Mouse (Mus musculus) testis, adult 2 months (tissue): ENCODE results near the gene Rpf2. TPM values are rescaled to one million over a fixed set of nuclear protein-coding genes. Genes with fewer than 3 reads are reported as not detected.
A peak's percentile ranks its signal among the peaks of the same experiment; 100 is the strongest.

Experiments used
- H3K27ac ChIP-seq: fragments of 200-500 bp; 2 replicates; pipeline ENCODE4 v1.5.1; 2012; ENCODE audit warnings: low read depth, low read length; ENCODE audit not compliant: control insufficient read depth, insufficient read depth
- H3K27me3 ChIP-seq: fragments of 200-500 bp; 2 replicates; pipeline ENCODE4 v1.6.1; 2012; ENCODE audit warnings: mild to moderate bottlenecking, low read length, moderate library complexity; ENCODE audit not compliant: control insufficient read depth, insufficient read depth
- H3K36me3 ChIP-seq: fragments of 200-500 bp; 2 replicates; pipeline ENCODE4 v1.6.1; 2012; ENCODE audit warnings: mild to moderate bottlenecking, low read length; ENCODE audit not compliant: control insufficient read depth, insufficient read depth
- H3K4me1 ChIP-seq: fragments of 200-500 bp; 2 replicates; pipeline ENCODE4 v1.6.1; 2012; ENCODE audit warnings: low read length; ENCODE audit not compliant: control insufficient read depth, insufficient read depth
- H3K4me3 ChIP-seq: fragments of 200-500 bp; 2 replicates; pipeline ENCODE4 v1.5.1; 2012; ENCODE audit warnings: low read depth, mild to moderate bottlenecking, low read length, moderate library complexity, mixed read lengths; ENCODE audit not compliant: control insufficient read depth
- CTCF ChIP-seq: fragments of 200-500 bp; IDR thresholded peaks from 2 replicates; pipeline ENCODE4 v1.5.1; 2012; ENCODE audit warnings: low read depth, mild to moderate bottlenecking, inconsistent platforms, low read length, moderate library complexity; ENCODE audit not compliant: control insufficient read depth, insufficient read depth, insufficient replicate concordance
- POLR2A ChIP-seq: fragments of 200-500 bp; IDR thresholded peaks from 2 replicates; pipeline ENCODE4 v1.6.1; 2012; ENCODE audit warnings: low read depth, mild to moderate bottlenecking, inconsistent platforms, low read length, moderate library complexity; ENCODE audit not compliant: control insufficient read depth
- polyA plus RNA-seq: library from polyadenylated mRNA; depleted of rRNA; stranded (reverse); fragments of >200 nt; gene quantifications from 2 replicates; pipeline ENCODE4 v1.2.3, GENCODE M21; 2012

Gene Rpf2
- polyA plus RNA-seq, 1 experiment, result 14.6 TPM

DNA sequence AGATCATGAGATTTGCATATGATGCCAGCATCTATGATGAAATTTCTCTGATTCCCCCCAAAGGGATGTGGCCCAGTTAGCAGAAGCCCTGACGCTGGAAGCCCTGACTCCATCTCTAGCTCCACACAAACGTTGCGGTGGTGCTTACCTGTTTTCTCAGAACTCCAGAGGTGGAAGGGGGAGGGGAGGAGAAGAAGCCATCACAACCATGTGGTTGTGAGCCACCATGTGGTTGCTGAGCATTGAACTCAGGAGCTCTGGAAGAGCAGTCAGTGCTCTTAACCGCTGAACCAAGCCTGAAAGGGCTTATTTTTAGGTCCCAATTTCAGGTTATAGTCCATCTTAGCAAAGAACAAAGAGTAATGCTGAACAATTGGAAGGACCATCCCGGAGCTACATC is 13.5 kb upstream of the Rpf2 start:
- Histone ChIP-seq H3K4me3 (no peak overlapping the region), H3K36me3 (no peaks in the 10 kb centered on the region), H3K27me3 (no peaks in the 10 kb centered on the region), H3K27ac (no peak overlapping the region), H3K4me1 (peaks cover 3% of the 10 kb centered on the region)
- TF ChIP-seq POLR2A (no peak), CTCF (no peak)

GRCm38 (mm10) chr10:40259542-40259941 is 12.7 kb upstream of the Rpf2 start:
- no peaks in the 10 kb centered on the region for H3K36me3 ChIP-seq
- H3K27ac ChIP-seq, result no peak overlapping the region
- no peaks in the 10 kb centered on the region for H3K27me3 ChIP-seq
- peaks cover 3% of the 10 kb centered on the region for H3K4me1 ChIP-seq
- TF ChIP-seq CTCF (no peak), POLR2A (no peak)
- H3K4me3 ChIP-seq, result no peak overlapping the region

GRCm38 (mm10) chr10:40258976-40259375 is 12.1 kb upstream of the Rpf2 start:
- H3K27ac ChIP-seq, result no peak overlapping the region; the same call in 1 of the 2 replicates
- H3K4me1 ChIP-seq, result peaks cover 3% of the 10 kb centered on the region
- H3K27me3 ChIP-seq, result no peaks in the 10 kb centered on the region
- no peaks in the 10 kb centered on the region for H3K36me3 ChIP-seq
- TF ChIP-seq CTCF (no peak), POLR2A (no peak)
- H3K4me3 ChIP-seq, result no peak overlapping the region

DNA sequence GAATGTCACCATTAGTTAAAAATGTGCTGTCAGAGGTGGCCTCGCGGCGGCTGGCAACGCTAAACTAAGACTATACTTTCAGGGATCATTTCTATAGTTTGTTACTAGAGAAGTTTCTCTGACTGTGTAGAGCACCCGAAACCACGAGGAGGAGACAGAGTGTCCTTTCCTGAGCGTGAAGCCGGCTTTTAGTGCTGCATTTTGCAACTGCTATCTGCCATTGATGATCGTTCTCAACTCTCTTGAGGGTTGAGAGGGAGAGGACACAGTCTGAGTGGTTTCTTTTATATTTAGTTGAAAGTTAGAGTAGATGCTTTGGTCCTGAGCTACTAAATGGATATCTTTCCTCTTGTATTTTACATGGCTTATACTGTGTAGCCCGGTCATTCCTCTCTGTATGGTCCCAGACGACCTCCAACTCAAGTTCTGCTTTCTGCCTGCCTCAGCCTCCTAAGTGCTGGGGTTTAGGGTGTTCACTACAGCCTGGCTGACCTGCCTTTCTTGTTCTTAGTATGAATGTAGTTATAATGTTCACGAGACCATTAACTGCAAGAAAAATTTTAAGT is 11.6 kb upstream of the Rpf2 start:
- peak overlapping the region; percentile 68 for H3K27ac ChIP-seq
- H3K27me3 ChIP-seq, result no peaks in the 10 kb centered on the region
- peak overlapping the region; percentile 28; the same call in 1 of the 2 replicates for H3K4me3 ChIP-seq
- TF ChIP-seq CTCF (no peak; the same call in 1 of the 2 replicates), POLR2A (peak; percentile 45)
- no peaks in the 10 kb centered on the region for H3K36me3 ChIP-seq
- peaks cover 3% of the 10 kb centered on the region for H3K4me1 ChIP-seq

- TF ChIP-seq POLR2A (peak; percentile 94), CTCF (no peak)
- Histone ChIP-seq H3K4me1 (peaks cover 3% of the 10 kb centered on the region), H3K4me3 (peak within 1 kb of the TSS; percentile 94), H3K27ac (peak within 1 kb of the TSS; percentile 90), H3K36me3 (no peaks in the 10 kb centered on the region), H3K27me3 (no peaks in the 10 kb centered on the region)
These were observed 10.8 kb upstream of the Rpf2 start, which contains the start of gene Gtf3c6 for GRCm38 (mm10) chr10:40257414-40258255. Gene Gtf3c6, minus strand, starts transcription at chr10:40258108.

DNA sequence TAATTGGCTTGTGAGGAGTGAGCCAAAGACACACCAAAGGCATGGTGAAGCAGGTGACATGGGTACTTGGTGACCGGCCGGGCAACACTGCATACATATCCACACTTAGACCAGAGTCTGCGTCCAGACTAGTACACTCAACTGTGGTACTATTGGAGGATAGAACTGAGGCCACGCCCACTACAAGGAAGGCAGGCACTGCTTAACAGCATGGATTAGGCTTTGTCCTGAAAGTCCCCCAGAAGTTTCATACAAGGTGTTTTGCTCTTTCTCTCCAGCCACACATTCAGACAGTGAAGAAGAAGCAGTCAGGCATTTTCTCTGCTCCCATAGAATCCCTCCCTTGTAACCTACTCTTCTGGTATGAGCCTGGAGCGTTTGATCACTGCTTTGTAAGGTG is 9.9 kb upstream of the Rpf2 start:
- H3K4me1 ChIP-seq, result peaks cover 3% of the 10 kb centered on the region
- H3K27ac ChIP-seq, result no peak overlapping the region; the same call in 1 of the 2 replicates
- peak overlapping the region; percentile 43; the same call in 1 of the 2 replicates for H3K4me3 ChIP-seq
- TF ChIP-seq POLR2A (no peak), CTCF (no peak)
- no peaks in the 10 kb centered on the region for H3K27me3 ChIP-seq
- no peaks in the 10 kb centered on the region for H3K36me3 ChIP-seq

GRCm38 (mm10) chr10:40250969-40251368 is 4.1 kb upstream of the Rpf2 start:
- no peaks in the 10 kb centered on the region; the same call in 1 of the 2 replicates for H3K36me3 ChIP-seq
- TF ChIP-seq POLR2A (no peak), CTCF (no peak)
- peaks cover 3% of the 10 kb centered on the region for H3K4me1 ChIP-seq
- H3K27me3 ChIP-seq, result no peaks in the 10 kb centered on the region
- no peak overlapping the region for H3K27ac ChIP-seq
- H3K4me3 ChIP-seq, result no peak overlapping the region
